Mouse (Mus musculus) ovary, postnatal 14 days (tissue): ENCODE data around the gene Dgkg.

ENCODE experiments used
- DNase-seq: peaks from one replicate; pipeline ENCODE4 v3.0.0; 2022; ENCODE audit warnings: low spot score

Gene Dgkg

DNA sequence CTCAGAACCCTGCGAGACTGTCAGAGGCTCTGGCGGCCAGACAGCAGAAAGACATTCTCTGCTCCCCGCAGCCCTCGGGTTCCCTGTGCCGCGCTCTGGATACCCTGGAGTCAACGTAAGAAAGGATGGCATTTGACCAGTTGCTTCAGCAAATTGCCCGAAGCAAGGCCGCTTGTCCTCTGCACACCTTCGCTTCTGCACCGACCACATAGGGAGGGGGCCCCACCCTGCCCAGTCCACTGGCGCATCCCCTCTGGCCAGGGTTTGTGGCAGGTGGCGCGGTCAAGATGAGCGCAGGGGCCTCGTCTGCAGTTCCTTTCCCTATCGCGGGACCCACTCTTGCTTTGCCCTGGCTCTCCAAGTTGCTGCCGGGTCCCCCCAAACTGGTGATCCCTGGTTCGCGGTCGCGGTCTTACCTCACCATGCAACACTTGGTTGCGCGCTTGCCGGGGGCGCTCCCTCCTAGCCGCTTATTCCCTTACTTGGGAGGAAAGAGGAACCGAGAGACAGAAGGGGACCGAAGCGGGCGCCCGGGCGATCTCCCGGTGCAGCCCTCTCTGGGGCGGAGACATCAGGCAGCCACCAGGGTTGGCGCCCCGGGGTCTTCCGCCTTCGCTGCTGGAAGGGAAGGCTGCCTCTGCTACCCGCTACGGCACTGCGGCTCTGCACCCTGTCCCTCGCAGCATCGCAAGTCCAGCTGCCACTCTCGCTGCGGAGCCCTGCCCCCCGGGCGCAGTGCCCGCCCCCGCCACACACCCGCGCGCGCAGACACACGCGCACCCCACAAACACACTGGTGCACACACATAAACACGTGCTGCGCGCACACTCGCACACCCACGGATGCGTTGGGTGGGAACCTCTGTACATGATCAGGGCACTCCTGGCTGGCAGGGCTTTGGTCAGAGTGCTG is at the start of gene Dgkg:
Gene Dgkg (minus strand): TSS at position 689 of the 912 bp plus-strand sequence.
- no peak for DNase-seq

DNA sequence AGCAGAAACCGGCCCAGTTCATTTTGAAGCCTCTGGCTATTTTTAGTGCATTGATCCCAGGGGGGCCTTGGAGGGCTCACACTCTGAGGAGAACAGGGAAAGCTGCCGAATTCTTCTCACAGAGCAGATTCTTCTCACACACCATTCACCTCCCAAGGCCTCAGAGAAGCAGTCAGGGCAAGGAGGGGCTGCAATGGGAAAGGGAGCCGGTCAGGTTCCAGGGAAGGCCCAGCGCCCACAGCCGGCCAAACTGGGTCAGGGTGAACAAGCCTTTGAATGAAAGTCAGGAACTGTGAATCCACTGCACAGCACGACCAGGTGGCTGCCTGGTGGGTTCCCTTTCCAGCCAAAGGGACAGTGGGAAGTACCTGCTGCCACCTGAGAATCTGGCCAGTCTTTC is 47.9 kb upstream of the Dgkg start:
- DNase-seq = no peak

DNA sequence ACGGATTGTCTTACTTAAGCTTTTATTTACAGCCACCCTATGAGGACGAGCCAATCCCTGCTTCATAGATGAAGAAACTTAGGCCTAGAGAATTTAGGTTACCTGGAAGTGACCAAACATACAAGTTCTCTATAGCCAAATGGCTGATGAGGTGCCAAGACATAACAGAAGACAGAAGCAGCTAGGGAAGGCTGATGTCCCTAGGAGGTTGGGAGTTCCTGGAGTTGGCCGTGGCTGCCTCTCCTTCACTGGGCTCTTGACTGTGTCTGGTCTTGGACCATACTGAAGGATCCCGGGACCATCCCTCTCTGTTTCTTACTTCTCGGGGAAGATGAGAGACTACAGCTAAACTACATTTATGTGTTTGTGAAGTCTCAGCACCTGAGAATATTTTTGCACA is 47.1 kb upstream of the Dgkg start:
- no peak for DNase-seq

DNA sequence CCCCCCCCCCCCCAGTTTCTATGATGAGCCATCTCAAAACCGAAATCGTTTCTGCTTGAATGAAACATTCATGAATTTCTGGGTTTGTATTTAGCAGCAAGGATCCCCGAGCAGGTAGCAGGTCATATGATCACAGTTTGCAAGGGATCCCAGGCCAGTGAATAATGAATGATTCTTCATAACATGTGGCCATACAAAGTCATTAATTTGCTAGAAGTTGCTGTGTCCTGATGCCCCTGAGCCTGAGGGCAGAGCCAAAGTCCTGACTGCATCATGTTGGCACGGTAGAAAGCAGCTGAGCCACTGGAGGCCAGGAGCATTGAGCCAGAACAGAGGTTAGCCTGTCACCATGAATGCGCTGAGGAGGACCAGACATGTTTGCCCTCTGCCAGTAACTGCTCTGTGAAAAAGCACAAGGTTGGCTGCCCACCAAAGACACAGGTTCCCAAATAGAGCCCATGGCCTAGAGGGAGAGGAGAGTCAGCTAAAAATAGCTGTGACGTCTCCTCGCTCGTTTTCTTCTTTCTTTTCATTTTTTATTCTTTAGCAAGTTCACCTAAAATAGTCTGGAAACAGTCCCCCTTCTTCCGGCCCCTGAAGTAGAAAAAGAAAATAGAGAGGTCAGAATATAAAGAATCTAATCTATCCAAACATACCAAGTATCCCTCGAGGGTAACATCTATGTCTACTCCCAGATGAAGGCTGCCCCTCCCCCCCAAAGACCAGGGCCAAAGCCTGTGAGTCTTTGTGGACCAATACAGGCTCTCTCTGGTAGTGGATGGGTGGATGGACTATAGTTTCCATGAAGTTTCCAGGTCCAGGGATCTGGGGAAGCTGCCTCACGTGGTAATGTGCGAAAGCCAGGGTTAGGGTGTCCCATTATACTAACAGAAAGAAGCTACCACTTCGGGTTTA is 42.1 kb upstream of the Dgkg start:
- DNase-seq = no peak

DNA sequence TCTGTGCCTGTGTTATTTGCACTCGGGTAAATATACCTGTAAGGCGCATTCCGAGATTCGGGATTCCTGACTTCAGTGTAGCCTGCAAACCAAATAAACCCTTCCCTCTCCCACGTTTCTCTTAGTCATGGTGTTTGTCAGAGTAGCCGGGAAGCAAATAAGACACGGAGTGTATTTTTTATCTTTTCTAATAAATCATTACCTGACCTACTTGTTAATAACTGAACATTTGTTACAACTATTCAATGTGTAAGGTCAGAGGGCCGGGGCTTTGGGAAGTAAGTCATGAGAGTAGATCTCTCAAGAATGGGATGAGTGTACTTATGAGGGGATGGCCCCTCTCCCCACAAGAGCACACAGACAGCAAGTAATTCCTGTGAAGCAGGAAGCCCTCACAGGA is 41.1 kb upstream of the Dgkg start:
- DNase-seq = no peak

DNA sequence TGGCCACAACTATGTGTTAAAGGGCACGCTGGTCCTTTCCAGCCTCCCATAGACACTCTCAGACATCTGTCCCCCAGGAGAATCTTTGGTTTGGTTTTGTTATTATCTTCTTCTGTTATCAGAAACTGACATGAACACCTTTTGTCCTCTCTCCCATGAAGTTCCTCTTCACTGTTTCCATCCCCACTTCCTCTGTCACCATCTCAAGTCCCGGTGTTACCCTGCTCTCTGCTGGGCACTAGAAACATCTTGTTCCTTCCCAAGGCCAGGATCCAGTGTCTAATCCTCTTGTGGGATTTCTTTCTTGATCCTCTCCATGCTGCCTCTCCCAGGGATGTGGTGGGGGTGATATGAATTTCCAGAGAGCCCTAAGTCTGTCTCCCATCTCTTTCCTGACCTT is 32.6 kb upstream of the Dgkg start:
- no peak for DNase-seq

DNA sequence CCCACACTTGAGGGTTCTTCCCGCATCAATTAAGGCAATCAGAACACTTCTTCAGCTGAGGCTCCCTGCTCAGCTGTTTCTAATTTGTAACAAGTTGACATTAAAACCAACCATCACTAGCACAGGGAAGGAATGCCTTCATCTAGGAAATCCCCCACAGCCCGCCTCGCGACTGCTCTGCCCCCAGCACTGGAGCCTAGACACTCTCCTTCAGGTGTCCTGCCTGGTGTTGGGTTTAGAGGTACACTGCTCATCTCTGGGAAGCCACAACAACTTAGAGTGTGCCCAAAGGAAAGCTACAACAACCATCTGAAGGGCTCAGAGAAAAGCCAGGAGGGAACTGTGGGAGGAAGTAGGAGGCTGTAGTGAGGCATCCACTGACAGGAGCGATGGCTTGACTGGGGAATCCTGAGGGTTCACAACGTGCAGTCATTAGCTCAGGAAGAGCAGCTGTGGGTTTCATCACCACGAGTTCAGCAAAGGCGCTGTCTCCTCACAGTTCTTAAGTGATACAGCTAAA is 30.8 kb upstream of the Dgkg start:
- no peak for DNase-seq

DNA sequence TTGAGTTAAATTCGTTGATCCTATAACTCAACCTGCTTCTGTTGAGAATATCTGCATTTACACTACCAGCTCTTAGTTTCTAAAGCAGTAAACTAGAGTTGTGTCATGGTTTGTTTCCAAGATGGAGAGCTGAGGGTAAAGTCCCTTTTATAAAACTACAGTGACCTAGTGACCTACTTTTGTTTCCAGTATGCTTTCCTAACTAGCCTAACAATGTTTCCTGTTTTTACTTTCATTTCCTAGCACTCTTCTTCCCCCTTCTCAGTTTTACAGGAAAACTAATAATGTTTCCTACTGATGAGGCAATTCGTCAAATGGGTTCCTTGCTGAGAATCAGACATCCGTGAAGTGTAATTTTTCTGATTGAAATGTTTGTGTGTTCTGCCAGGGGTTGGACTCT is 26.6 kb upstream of the Dgkg start:
- no peak for DNase-seq

DNA sequence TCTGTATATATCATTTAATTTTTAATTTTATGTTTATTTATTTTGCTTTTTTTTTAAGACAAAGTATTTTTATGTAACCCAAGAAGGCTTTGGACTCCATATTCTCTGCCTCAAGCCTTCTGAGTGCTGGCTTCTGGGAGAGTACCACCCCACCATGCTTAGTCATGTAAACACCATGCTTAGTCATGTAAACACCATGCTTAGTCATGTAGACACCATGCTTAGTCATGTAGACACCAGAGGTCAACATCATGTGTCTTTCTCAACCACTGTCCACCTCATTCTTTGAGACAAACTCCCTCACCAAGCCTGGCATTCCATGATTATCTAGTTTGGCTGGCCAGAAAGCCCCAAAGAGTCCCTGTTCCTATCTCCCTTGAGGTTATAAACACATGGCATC is 25.7 kb upstream of the Dgkg start:
- DNase-seq = no peak

DNA sequence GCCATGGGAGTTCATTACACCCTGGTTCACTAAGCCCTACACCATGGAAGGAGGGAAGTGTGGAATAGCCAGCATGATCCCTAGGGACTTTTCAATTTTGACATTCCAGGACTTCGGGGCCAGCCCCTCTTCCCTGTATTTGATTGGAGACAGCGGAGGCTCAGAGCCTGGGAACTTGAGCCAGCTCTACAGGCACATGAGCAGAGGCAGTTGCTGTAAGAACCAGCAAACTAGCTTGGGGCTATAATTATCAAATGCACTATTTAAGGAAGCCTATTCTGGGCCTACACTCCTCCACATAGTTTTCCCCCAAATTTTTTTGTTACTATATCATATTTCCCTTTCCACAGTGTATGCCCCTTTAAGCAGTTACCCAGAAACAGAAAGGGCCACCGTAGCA is 22.6 kb upstream of the Dgkg start:
- no peak for DNase-seq

DNA sequence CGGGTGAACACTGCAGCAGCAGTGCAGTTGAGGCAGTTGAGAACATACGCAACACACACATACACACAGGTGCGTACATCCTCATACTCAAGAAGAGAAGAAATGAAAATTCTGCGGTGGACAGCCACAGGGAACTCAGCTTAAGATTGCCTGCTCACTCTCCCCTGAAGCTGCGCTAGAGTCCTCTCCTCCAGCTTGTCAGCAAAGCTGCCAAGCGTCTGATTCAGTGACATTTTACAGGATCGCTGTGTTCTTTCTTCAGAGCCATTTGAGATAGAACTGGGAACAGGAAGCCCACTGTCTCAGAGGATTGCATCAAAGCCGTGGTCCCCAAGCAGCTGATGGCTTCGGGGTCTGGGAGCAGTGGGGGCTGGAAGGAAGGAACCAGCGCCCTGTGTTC is 17.6 kb upstream of the Dgkg start:
- no peak for DNase-seq

DNA sequence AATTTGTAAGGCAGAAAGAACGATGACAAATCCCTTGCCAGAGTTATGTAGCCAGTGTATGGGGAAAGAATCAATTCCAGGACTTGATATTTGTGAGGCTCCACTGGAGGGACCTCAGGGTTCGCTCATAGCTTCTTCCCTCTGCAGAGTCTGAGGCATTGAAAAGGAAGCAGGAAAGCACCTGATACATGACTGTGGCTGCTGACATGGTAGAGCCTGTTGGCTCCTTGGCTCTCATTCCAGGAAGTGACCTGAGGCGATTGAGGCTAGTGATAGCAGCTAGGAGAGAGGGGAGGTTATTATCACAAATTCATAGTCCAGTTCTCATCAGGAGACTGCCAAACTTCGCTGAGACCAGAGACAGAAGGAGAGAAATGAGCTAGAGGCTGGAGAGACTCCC is 17.1 kb upstream of the Dgkg start:
- no peak for DNase-seq

DNA sequence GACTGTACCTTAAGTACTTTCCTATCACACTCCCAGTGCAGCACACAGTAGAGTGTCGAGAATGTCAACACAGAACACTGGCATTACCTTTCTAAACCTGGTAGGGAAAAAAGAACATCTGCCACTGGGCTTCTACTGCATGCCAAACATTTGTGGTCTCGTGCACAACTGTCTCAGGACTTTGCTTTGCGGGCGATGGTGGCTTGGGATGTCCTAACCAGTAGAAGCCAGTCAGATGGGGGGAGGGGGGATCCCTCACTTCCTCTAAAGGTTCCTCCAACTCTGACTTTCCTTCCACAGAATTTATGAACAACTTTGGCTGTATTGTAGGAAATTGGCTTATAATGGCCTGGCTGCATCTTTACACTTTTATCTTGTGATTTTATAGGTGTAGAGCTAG is 7.0 kb upstream of the Dgkg start:
- no peak for DNase-seq

DNA sequence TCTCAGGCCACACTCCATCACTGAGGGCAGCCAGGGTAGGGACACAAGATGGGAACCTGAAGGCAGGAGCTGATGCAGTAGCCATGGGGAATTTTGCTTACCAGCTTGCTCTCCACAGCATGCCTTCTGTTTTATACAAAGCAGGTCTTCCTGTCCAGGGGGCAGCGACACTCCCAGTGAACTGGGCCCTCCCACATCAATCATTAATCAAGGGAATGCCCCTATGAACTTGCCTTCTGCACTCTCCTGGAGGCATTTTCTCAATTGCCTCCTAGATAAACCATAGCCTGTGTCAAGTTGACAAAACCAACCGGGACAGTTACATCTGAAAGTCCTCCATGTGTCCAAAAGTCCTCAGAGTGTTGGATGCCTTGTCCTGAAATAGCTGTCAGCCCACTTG is 6.1 kb upstream of the Dgkg start:
- no peak for DNase-seq

DNA sequence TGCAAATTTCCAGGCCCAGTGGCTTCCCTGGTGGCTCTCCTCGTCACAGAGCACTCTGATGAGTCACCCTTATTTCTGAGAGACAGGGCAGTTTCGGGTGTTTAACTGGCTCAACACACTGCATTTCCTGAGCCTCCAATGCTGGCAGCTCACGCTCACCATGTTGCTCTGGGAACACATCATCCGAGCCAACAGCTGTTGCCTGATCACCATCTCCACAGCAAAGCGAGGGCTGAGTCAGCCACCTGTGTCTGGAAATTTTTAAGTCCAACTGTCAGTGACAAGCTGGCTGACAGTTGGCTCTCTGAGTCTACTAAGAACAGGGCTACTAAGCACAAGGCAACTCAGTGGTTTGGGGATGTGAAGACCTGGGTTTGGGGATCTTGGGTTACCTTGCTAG is 4.1 kb upstream of the Dgkg start:
- no peak for DNase-seq

DNA sequence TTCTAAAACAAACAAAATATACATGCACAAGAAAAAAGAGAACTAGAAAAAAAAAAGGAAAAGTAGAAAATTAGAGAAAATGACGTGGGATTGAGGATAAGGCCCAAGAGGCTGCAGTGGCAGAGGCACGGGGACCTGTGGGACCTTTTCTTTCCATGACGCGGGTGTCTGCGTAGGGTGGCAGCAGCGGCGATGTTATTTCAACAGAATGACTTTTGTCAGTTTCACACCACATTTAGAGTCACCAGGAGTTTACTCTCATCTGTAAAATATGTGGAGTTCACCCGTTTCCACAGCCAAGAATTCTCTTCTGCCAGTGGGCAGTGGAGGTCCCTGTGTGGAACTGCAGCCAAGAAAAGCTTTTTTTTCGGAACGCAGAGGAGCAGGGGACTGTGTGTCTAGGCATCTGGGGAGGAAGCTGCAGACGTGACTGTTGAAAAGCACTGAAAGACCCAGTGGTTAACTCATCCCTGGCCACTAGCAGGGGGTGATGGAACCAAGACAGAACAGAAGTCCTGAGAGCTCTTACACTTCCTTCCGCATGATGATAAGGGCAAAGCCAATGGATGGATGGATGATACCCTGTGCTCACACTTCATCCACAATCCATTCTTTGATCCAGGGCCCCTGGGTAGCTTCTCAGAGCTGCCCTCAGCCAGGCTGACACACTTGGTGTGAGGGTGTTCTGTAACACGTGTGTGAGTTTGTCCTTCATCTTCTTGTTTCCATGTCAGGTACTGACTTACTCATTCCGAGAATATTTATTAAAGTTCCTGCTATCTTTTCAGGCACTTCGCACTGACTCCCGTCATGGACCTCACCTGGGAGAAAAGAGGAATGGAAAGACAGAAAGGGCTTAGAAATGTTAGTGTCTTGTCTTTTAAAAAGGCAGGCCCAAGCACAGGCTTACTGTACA is 1.1 kb upstream of the Dgkg start:
- no peak for DNase-seq

DNA sequence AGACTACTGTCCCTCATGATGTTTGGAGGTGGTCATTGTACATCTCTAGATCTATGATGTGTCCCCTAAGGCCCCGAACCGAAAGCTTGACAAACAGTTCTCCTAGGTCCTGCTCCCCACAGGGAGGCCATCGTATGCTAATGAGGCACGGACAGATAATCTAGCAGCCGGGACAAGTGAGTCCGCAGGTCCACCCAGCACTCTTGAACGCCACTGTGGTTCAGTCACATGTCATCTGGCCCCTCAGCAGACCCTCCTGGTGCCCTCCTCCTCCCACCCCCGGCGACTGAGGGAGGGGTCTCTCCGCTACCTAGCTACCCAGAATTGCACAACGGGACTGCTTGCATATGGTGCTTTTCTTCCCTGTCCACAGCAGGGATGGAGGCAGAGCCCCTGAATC is 1.2 kb downstream of the Dgkg start:
- no peak for DNase-seq

DNA sequence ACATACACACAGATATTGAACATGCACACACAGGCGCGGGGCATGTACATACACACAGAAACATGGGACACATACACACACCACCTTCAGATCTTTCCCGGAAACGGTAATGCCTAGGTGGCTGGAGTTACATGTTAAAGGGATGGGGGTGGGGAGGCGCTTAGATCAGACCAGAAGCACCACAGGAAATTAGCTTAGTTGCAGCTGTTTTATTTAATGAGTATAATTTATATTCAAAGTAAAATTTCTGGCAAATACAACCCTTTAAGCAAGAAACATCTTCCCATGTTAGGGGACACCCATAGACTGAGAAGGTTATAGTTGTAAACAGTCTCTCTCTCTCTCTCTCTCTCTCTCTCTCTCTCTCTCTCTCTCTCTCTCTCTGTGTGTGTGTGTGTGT is 1.8 kb downstream of the Dgkg start:
- no peak for DNase-seq

DNA sequence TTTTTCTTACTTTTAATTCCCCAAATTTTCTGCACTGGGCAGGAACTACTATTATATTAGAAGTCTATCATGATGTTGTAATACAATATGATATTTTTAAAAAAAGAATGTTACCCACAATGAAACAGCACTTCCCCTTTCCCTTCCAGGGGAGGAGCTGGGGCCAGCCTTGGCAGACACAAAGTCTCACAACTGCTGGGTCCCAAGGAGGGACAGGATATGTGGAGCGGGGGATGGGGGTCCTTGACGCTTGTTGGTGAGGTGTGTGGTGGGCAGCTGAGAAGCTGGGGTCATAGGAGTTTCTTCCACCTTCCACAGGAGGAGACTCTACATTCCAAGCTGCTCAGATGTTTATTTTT is 2.6 kb downstream of the Dgkg start:
- DNase-seq = no peak

DNA sequence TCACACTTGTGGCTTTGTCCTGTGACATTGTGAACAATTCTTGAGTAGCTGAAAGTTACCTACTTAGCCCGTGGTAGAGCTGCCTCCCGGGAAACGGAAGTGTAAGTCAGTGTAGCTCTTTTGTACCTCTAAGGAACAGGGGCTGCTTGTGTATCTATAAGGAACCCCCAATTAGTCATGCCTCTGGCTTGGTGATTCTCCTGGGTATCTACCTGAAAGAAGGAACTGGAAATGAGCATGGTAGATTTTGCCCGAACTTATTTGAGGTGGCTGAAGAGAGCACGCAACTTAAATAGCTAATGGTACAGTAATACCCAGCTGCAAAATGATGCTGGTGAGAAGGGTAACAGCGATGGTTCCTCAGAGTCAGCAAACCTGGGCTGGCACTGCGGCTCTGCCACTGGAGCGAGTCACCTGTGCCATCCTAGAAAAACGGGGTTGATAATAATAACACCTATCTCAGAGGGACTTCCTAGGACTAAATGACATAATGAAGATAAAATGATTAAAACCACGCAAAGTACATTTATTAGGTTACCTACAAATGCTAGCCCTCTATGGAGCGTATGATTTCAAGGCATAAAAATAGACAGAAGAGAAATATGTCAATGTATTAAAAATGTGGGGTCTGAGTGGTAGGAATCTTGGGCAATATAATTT is 3.1 kb downstream of the Dgkg start:
- DNase-seq = no peak

DNA sequence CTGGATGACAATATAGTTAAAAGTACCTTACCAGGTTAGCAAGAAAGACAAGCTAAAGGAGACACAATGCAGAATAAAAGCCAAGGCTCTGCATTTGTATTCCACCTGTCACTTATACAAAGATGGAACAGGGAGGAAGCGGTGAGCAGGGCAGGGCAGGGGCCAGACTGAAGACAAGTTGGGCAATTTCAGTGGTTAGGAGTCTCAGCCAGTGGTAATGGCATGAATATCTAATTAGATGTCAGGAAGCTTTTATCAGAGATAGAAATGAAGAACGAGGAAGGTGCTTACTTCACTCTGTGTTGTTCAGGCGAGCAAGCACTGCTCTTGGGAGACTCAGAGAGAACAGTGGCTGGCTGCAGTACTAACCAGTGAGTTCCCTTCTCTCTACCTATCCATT is 5.8 kb downstream of the Dgkg start:
- no peak for DNase-seq
